Mouse (Mus musculus) limb, embryonic 12.5 days (tissue): ENCODE measurements at regions not wholly inside any gene's neighbourhood (a gene's known extent, or its start where the extent isn't known, plus 50 kb on each side); places are given as distances from the start of the nearest gene placed in this dataset.

ENCODE experiments used
- ATAC-seq: fragments of 200-750 bp; cut with Nextera tagmentation; 2 replicates; pipeline ENCODE4 v1.8.0; 2017; ENCODE audit warnings: low read depth, moderate TSS enrichment; ENCODE audit not compliant: insufficient number of reproducible peaks, insufficient read depth, low FRiP score, low TSS enrichment
- H3K27ac ChIP-seq: fragments of 300-500 bp; sonication (generic); 2 replicates; pipeline ENCODE4 v1.5.1; 2016; ENCODE audit warnings: mild to moderate bottlenecking, moderate library complexity
- H3K27me3 ChIP-seq: fragments of 300-500 bp; sonication (generic); 2 replicates; pipeline ENCODE4 v1.6.1; 2016; ENCODE audit warnings: mild to moderate bottlenecking, moderate library complexity
- H3K36me3 ChIP-seq: fragments of 300-500 bp; sonication (generic); 2 replicates; pipeline ENCODE4 v1.6.1; 2016; ENCODE audit warnings: mild to moderate bottlenecking, moderate library complexity
- H3K4me1 ChIP-seq: fragments of 300-500 bp; sonication (generic); replicated peaks from 2 replicates; pipeline ENCODE4 v1.6.1; 2016
- H3K4me2 ChIP-seq: fragments of 300-500 bp; sonication (generic); 2 replicates; pipeline ENCODE4 v1.6.1; 2016; ENCODE audit warnings: mild to moderate bottlenecking, moderate library complexity
- H3K4me3 ChIP-seq: fragments of 300-500 bp; sonication (generic); replicated peaks from 2 replicates; pipeline ENCODE4 v1.5.1; 2016; ENCODE audit warnings: mild to moderate bottlenecking
- H3K9ac ChIP-seq: fragments of 300-500 bp; sonication (generic); replicated peaks from 2 replicates; pipeline ENCODE4 v1.6.1; 2016; ENCODE audit warnings: mild to moderate bottlenecking, moderate library complexity
- H3K9me3 ChIP-seq: fragments of 300-500 bp; sonication (generic); 2 replicates; pipeline ENCODE4 v1.6.1; 2016; ENCODE audit warnings: mild to moderate bottlenecking, moderate library complexity
- WGBS: fragments of 180-500 bp; shearing (Covaris S2); methylation state at CpG from one replicate; pipeline ENCODE4 v1.1.7; 2016; 5-methylcytosine and 5-hydroxymethylcytosine counted together

- Histone ChIP-seq H3K9me3 (no peaks in the 10 kb centered on the region), H3K36me3 (no peaks in the 10 kb centered on the region), H3K27ac (peak overlapping the region; percentile 41; the same call in 1 of the 2 replicates), H3K4me2 (no peak overlapping the region), H3K4me3 (no peak overlapping the region), H3K4me1 (peaks cover 44% of the 10 kb centered on the region), H3K9ac (no peak overlapping the region), H3K27me3 (no peaks in the 10 kb centered on the region)
- no peak; the same call in 1 of the 2 replicates for ATAC-seq
- 78% methylated on average over 14 of the region's 14 CpGs for WGBS
Measured at GRCm38 (mm10) chr16:95929700-95930435, 60.9 kb downstream of the Psmg1 start.

GRCm38 (mm10) chr16:95928290-95929260 lies 62.2 kb downstream of the Psmg1 start:
- Histone ChIP-seq H3K9ac (no peak overlapping the region), H3K4me1 (peaks cover 55% of the 10 kb centered on the region), H3K9me3 (no peaks in the 10 kb centered on the region), H3K4me2 (no peak overlapping the region), H3K36me3 (no peaks in the 10 kb centered on the region), H3K27ac (0 out of 2 replicates have a peak overlapping the region, but pooled peaks have one; percentile 23), H3K27me3 (no peaks in the 10 kb centered on the region), H3K4me3 (no peak overlapping the region)
- ATAC-seq, result no peak
- 62% methylated on average over 18 of the region's 18 CpGs for WGBS

- Histone ChIP-seq H3K4me1 (peaks cover 70% of the 10 kb centered on the region), H3K27me3 (no peaks in the 10 kb centered on the region), H3K4me3 (no peak overlapping the region), H3K36me3 (no peaks in the 10 kb centered on the region), H3K27ac (peak overlapping the region; percentile 18; the same call in 1 of the 2 replicates), H3K4me2 (no peak overlapping the region), H3K9me3 (no peaks in the 10 kb centered on the region), H3K9ac (no peak overlapping the region)
- no peak for ATAC-seq
- 71% methylated on average over 6 of the region's 6 CpGs for WGBS
Measured at GRCm38 (mm10) chr16:95926558-95926957, 64.2 kb downstream of the Psmg1 start.

GRCm38 (mm10) chr16:95924716-95925115 lies 66.0 kb downstream of the Psmg1 start:
- 32% methylated on average over 8 of the region's 8 CpGs for WGBS
- Histone ChIP-seq H3K9ac (no peak overlapping the region), H3K4me1 (peaks cover 66% of the 10 kb centered on the region), H3K27ac (peak overlapping the region; percentile 83), H3K27me3 (no peaks in the 10 kb centered on the region), H3K36me3 (no peaks in the 10 kb centered on the region), H3K9me3 (no peaks in the 10 kb centered on the region), H3K4me3 (no peak overlapping the region), H3K4me2 (no peak overlapping the region)
- ATAC-seq, result peak; percentile 66; the same call in 1 of the 2 replicates

- 89% methylated on average over 7 of the region's 7 CpGs for WGBS
- Histone ChIP-seq H3K27ac (peak overlapping the region; percentile 87), H3K36me3 (no peaks in the 10 kb centered on the region), H3K4me2 (no peak overlapping the region), H3K27me3 (no peaks in the 10 kb centered on the region), H3K4me3 (no peak overlapping the region), H3K9ac (no peak overlapping the region), H3K9me3 (no peaks in the 10 kb centered on the region), H3K4me1 (peaks cover 58% of the 10 kb centered on the region)
- ATAC-seq, result no peak
Measured at GRCm38 (mm10) chr16:95923991-95924390, 66.8 kb downstream of the Psmg1 start.

GRCm38 (mm10) chr16:95922369-95922934 lies 68.3 kb downstream of the Psmg1 start:
- no peaks in the 10 kb centered on the region for H3K36me3 ChIP-seq
- no peak overlapping the region for H3K4me3 ChIP-seq
- H3K27ac ChIP-seq, result peak overlapping the region; percentile 87
- no peaks in the 10 kb centered on the region for H3K9me3 ChIP-seq
- no peaks in the 10 kb centered on the region for H3K27me3 ChIP-seq
- H3K4me1 ChIP-seq, result peaks cover 54% of the 10 kb centered on the region
- no peak; the same call in 1 of the 2 replicates for ATAC-seq
- no peak overlapping the region for H3K9ac ChIP-seq
- no peak overlapping the region for H3K4me2 ChIP-seq
- 70% methylated on average over 9 of the region's 9 CpGs for WGBS

- no peak overlapping the region for H3K27ac ChIP-seq
- no peak overlapping the region for H3K9ac ChIP-seq
- no peak overlapping the region for H3K4me3 ChIP-seq
- H3K9me3 ChIP-seq, result no peaks in the 10 kb centered on the region
- H3K4me1 ChIP-seq, result peaks cover 45% of the 10 kb centered on the region
- no peak for ATAC-seq
- H3K36me3 ChIP-seq, result no peaks in the 10 kb centered on the region
- H3K27me3 ChIP-seq, result no peaks in the 10 kb centered on the region
- H3K4me2 ChIP-seq, result no peak overlapping the region
- WGBS, result 74% methylated on average over 4 of the region's 4 CpGs
Measured at GRCm38 (mm10) chr16:95921169-95921568, 69.6 kb downstream of the Psmg1 start.

- Histone ChIP-seq H3K9ac (no peak overlapping the region), H3K4me1 (peaks cover 26% of the 10 kb centered on the region), H3K27ac (no peak overlapping the region), H3K36me3 (no peaks in the 10 kb centered on the region), H3K9me3 (no peaks in the 10 kb centered on the region), H3K4me3 (no peak overlapping the region), H3K27me3 (no peaks in the 10 kb centered on the region), H3K4me2 (no peak overlapping the region)
- no peak for ATAC-seq
- 94% methylated on average over 16 of the region's 16 CpGs for WGBS
Measured at GRCm38 (mm10) chr16:95918651-95919425, 71.9 kb downstream of the Psmg1 start.

GRCm38 (mm10) chr16:95917635-95918407 lies 72.9 kb downstream of the Psmg1 start:
- H3K9ac ChIP-seq, result no peak overlapping the region
- no peak for ATAC-seq
- no peaks in the 10 kb centered on the region for H3K27me3 ChIP-seq
- H3K9me3 ChIP-seq, result no peaks in the 10 kb centered on the region
- no peaks in the 10 kb centered on the region for H3K36me3 ChIP-seq
- H3K4me2 ChIP-seq, result no peak overlapping the region
- H3K4me3 ChIP-seq, result no peak overlapping the region
- H3K4me1 ChIP-seq, result peaks cover 15% of the 10 kb centered on the region
- H3K27ac ChIP-seq, result no peak overlapping the region
- 74% methylated on average over 14 of the region's 14 CpGs for WGBS

- WGBS, result 84% methylated on average over 5 of the region's 5 CpGs
- no peak overlapping the region for H3K27ac ChIP-seq
- H3K36me3 ChIP-seq, result no peaks in the 10 kb centered on the region
- H3K27me3 ChIP-seq, result no peaks in the 10 kb centered on the region
- no peak overlapping the region for H3K4me3 ChIP-seq
- no peak overlapping the region for H3K9ac ChIP-seq
- H3K4me1 ChIP-seq, result peaks cover 8% of the 10 kb centered on the region
- H3K9me3 ChIP-seq, result no peaks in the 10 kb centered on the region
- H3K4me2 ChIP-seq, result no peak overlapping the region
- no peak for ATAC-seq
Measured at GRCm38 (mm10) chr16:95913879-95914278, 76.9 kb downstream of the Psmg1 start.
